Mouse (Mus musculus) activated CD4-positive, CD25-positive, alpha-beta regulatory T cell, adult 4 months (primary cell): ENCODE data around the gene Dis3l2. TPM values are rescaled to one million over a fixed set of nuclear protein-coding genes. Genes with fewer than 3 reads are reported as not detected.

Experiments
- ATAC-seq: one replicate; pipeline ENCODE4 v1.8.0; 2017
- polyA plus RNA-seq, 2 experiments: library from polyadenylated mRNA; unstranded; fragments of 100-300 nt; shearing (Covaris generic); gene quantifications; one replicate each; pipeline ENCODE4 v1.2.1; 2017

The Dis3l2 gene
- polyA plus RNA-seq, 2 experiments from 2014 or later: 18.9 to 20.4 TPM

GRCm38 (mm10) chr1:87089251-87089650 is 385.6 kb downstream of the Dis3l2 start:
- ATAC-seq: no peak

DNA sequence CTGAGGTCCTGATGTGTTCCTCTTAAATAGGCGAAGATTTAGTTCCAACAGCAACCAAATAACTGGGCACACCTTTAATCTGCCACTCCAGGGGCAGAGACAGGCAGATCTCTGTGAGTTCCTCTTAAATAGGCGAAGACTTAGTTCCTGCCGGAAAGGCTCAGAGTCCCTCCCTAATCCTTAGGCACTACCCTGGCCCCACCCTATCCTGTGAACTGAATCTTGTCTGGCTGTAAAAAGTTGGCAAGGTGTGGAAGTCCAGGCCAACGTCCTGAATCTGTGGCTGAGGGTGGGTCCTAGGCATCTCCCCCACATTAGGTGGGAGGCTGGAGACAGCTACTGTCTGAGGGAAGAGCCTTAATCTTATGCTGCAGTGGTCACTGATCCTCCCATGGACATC is 386.2 kb downstream of the Dis3l2 start, which contains the start of gene Alppl2:
Gene Alppl2 (minus strand): TSS at position 101 of the 400 bp plus-strand sequence.
- no peak for ATAC-seq

GRCm38 (mm10) chr1:87095642-87096041 is 392.0 kb downstream of the Dis3l2 start:
- no peak for ATAC-seq

GRCm38 (mm10) chr1:87098358-87098975 is 394.9 kb downstream of the Dis3l2 start:
- no peak for ATAC-seq

Other genes starting within 250 kb of the Dis3l2 start
- 1,000 to 10,000 TPM; 2,967 to 3,416 TPM for gene Ptma, start 177.1 kb upstream of the Dis3l2 start, polyA plus RNA-seq
- gene Pde6d, start 121.2 kb upstream of the Dis3l2 start, polyA plus RNA-seq: 10 to 100 TPM; 17.1 to 22.3 TPM
- 10 to 100 TPM; 13.9 to 18.2 TPM for gene Cops7b, start 120.9 kb upstream of the Dis3l2 start, polyA plus RNA-seq
- not detected for gene Nppc, start 33.2 kb upstream of the Dis3l2 start, polyA plus RNA-seq